Mouse (Mus musculus) WW6 (cell line): Measurements from ENCODE around the gene Colgalt2.
"Not testable (repeated sequence)": the region's sequence is repeated elsewhere in the genome, so short reads cannot be mapped to it uniquely, and the experiment has no call there.

ENCODE experiments used
- DNase-seq: peaks from one replicate; pipeline ENCODE4 v3.0.0-alpha.2; 2013; ENCODE audit warnings: low read depth, low spot score

Gene Colgalt2

GRCm38 (mm10) chr1:152416306-152416904 is 16.8 kb downstream of the Colgalt2 start:
- no peak for DNase-seq

GRCm38 (mm10) chr1:152417602-152418001 is 18.0 kb downstream of the Colgalt2 start:
- no peak for DNase-seq

- no peak for DNase-seq
These were observed 22.7 kb downstream of the Colgalt2 start for GRCm38 (mm10) chr1:152422295-152422694.

GRCm38 (mm10) chr1:152423052-152423451 is 23.4 kb downstream of the Colgalt2 start:
- no peak for DNase-seq

GRCm38 (mm10) chr1:152427912-152428581 is 28.4 kb downstream of the Colgalt2 start:
- DNase-seq = no peak

GRCm38 (mm10) chr1:152429805-152430204 is 30.2 kb downstream of the Colgalt2 start:
- DNase-seq = no peak

GRCm38 (mm10) chr1:152434166-152434565 is 34.5 kb downstream of the Colgalt2 start:
- DNase-seq = no peak

GRCm38 (mm10) chr1:152437518-152437917 is 37.9 kb downstream of the Colgalt2 start:
- DNase-seq = not testable (repeated sequence)

GRCm38 (mm10) chr1:152439408-152439807 is 39.8 kb downstream of the Colgalt2 start:
- DNase-seq = no peak

GRCm38 (mm10) chr1:152439874-152440273 is 40.2 kb downstream of the Colgalt2 start:
- no peak for DNase-seq

- no peak for DNase-seq
These were observed 45.0 kb downstream of the Colgalt2 start for GRCm38 (mm10) chr1:152444630-152445029.

GRCm38 (mm10) chr1:152445925-152446324 is 46.3 kb downstream of the Colgalt2 start:
- no peak for DNase-seq

GRCm38 (mm10) chr1:152454536-152454935 is 54.9 kb downstream of the Colgalt2 start:
- DNase-seq = no peak

- no peak for DNase-seq
These were observed 55.9 kb downstream of the Colgalt2 start for GRCm38 (mm10) chr1:152455275-152456243.

GRCm38 (mm10) chr1:152456266-152456665 is 56.6 kb downstream of the Colgalt2 start:
- DNase-seq = no peak

- DNase-seq = no peak
These were observed 58.0 kb downstream of the Colgalt2 start for GRCm38 (mm10) chr1:152457596-152457995.

GRCm38 (mm10) chr1:152458996-152459395 is 59.4 kb downstream of the Colgalt2 start:
- DNase-seq = no peak

GRCm38 (mm10) chr1:152460931-152461330 is 61.3 kb downstream of the Colgalt2 start:
- no peak for DNase-seq

- DNase-seq = no peak
These were observed 62.2 kb downstream of the Colgalt2 start for GRCm38 (mm10) chr1:152461814-152462213.

GRCm38 (mm10) chr1:152462348-152462747 is 62.7 kb downstream of the Colgalt2 start:
- no peak for DNase-seq

- DNase-seq = no peak
These were observed 66.7 kb downstream of the Colgalt2 start for GRCm38 (mm10) chr1:152466280-152466679.

GRCm38 (mm10) chr1:152468443-152468842 is 68.8 kb downstream of the Colgalt2 start:
- no peak for DNase-seq
